Comparison of ENCODE assay signal across 8 mouse cellular contexts in the genomic region with DNA sequence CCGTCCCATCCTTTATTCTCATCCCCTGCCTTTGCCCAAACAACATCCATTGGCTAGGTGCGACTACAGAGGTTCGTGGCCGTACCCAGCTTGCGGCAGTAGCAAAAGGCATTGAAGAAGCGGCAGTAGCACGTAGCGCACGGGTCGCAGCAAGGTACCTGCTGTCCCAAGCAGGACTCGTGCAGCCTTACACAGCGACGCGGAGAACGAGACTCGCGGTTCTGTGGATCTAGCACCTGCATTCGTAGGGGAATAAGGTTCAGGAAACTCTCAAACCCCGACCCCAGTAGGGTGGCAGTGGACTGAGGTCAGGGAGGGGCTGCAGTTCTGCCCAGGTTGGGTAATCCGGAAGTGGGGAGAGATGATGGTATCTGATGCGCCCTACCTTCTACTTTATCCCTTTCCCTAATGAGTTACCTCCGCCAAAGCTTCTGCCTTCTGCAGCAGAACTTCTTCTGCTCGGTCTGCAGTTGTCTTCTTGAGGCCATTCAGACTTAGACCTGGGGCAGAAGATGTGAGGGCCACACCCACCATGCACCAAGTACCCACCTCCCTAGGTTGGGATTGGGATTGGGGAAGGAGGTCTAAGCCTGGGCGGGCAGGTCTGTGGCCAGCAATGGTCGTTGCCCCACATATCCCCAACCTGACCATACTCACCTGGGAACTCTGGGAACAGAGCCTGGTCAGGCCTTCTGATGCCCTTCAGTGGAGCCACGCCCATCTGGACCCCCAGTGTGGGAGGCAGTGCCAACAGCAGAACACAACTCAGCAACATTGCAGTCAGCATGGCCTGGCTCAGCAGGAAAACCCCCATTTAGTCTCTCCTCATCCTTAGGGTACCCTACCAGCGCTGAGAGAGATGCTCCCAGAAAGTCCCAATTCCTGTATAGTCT. TPM values are rescaled to one million over a fixed set of nuclear protein-coding genes. Genes with fewer than 3 reads are reported as not detected.
A peak's percentile ranks its signal among the peaks of the same experiment; 100 is the strongest.
DNase-seq lines count a peak whose midpoint lies in the region; ATAC-seq and TF ChIP-seq lines count a peak whose summit lies in the region.

No protein-coding gene starts in this region.

- H3K9ac ChIP-seq in ES-Bruce4 (ENCODE audit: low read depth, poor library complexity, severe bottlenecking), result peak overlapping the region; percentile 57
- H3K9ac ChIP-seq in limb, embryonic 14.5 days (ENCODE audit: low read depth, low read length, severe bottlenecking), result peak overlapping the region; percentile 54

- no peak for TF ChIP-seq EP300 in ES-Bruce4 (IDR thresholded peaks at IDR 0.05; ENCODE audit: insufficient read depth, low read depth, low read length)

- H3K27ac ChIP-seq in ES-Bruce4 (ENCODE audit: insufficient read depth, low read length), result no peak overlapping the region
- H3K27ac ChIP-seq in limb, embryonic 14.5 days (replicated peaks; ENCODE audit: low read depth, low read length), result no peak overlapping the region

- peak overlapping the region; percentile 83 for H3K4me2 ChIP-seq in limb, embryonic 14.5 days (replicated peaks; ENCODE audit: low read depth, low read length, severe bottlenecking)

- WGBS in limb, embryonic 14.5 days, result 24% methylated on average over 27 of the region's 27 CpGs

- intact Hi-C loops in heart, postnatal 10 days (cut with DNase I), result loop anchor here (2.0 to 5.0 kb wide), 2 partner anchors 30 to 120 kb away; a partner anchor contains a TSS

- peak overlapping the region; percentile 71 for H3K4me3 ChIP-seq in ES-Bruce4 (ENCODE audit: low read depth, low read length)
- peak overlapping the region; percentile 94 for H3K4me3 ChIP-seq in limb, embryonic 14.5 days (replicated peaks; ENCODE audit: low read length)

- no peak for TF ChIP-seq POLR2A in ES-Bruce4 (IDR thresholded peaks at IDR 0.05; ENCODE audit: insufficient read depth, low read length)
- TF ChIP-seq POLR2A in limb, embryonic 14.5 days (IDR thresholded peaks at IDR 0.05; ENCODE audit: borderline replicate concordance, extremely low read depth, insufficient read depth, insufficient read length), result no peak

- no peak for ATAC-seq in limb, embryonic 14.5 days (ENCODE audit: low FRiP score, low read depth)
- 0 out of 2 replicates have a peak, but pooled peaks have one; percentile 8 for ATAC-seq in monocyte, adult 5-6 weeks (replicated peaks; ENCODE audit: insufficient number of reproducible peaks, low FRiP score, low TSS enrichment, poor library complexity, severe bottlenecking)

- no peaks in the 10 kb centered on the region for H3K27me3 ChIP-seq in ES-Bruce4 (ENCODE audit: control insufficient read depth, insufficient read depth, low read length, poor library complexity, severe bottlenecking)
- H3K27me3 ChIP-seq in limb, embryonic 14.5 days (ENCODE audit: control insufficient read depth, insufficient read depth, low read length), result no peaks in the 10 kb centered on the region

- H3K9me3 ChIP-seq in ES-Bruce4 (replicated peaks; ENCODE audit: control insufficient read depth, insufficient read depth, low read length, poor library complexity, severe bottlenecking), result no peaks in the 10 kb centered on the region
- no peaks in the 10 kb centered on the region for H3K9me3 ChIP-seq in limb, embryonic 14.5 days (ENCODE audit: control insufficient read depth, low read length)

- no peaks in the 10 kb centered on the region for H3K36me3 ChIP-seq in ES-Bruce4 (ENCODE audit: control insufficient read depth, insufficient read depth, low read length, poor library complexity, severe bottlenecking)
- no peaks in the 10 kb centered on the region; the same call in 1 of the 2 replicates for H3K36me3 ChIP-seq in limb, embryonic 14.5 days (ENCODE audit: control insufficient read depth, insufficient read depth, low read length)

- DNase-seq in adrenal gland, adult (ENCODE audit: inconsistent age in 2 of 2, low spot score in 1 of 2), result peak; percentile 51 to 54
- no peak for DNase-seq in adrenal gland, adult 2 months
- DNase-seq in embryo, embryonic 10 days (ENCODE audit: low spot score), result peak; percentile 62
- DNase-seq in heart, postnatal 10 days, result peak; percentile 4 to 12
- DNase-seq in limb, embryonic 14.5 days (ENCODE audit: low spot score), result no peak
- peak; percentile 57 for DNase-seq in thymus, postnatal 25 days

- H3K4me1 ChIP-seq in ES-Bruce4 (ENCODE audit: control insufficient read depth, insufficient read depth, low read length), result no peaks in the 10 kb centered on the region
- H3K4me1 ChIP-seq in limb, embryonic 14.5 days (ENCODE audit: control insufficient read depth, insufficient read depth, low read length), result peaks cover 9% of the 10 kb centered on the region

- TF ChIP-seq CTCF in ES-Bruce4 (IDR thresholded peaks at IDR 0.05; ENCODE audit: low read depth, low read length), result no peak

RNA-seq across cellular contexts. Expression of a gene that starts 1.1 kb away (rescaled TPM):
- 100 to 1,000 TPM; 113 to 118 TPM for total RNA-seq in adrenal gland, adult 2 months (2021)
- polyA plus RNA-seq in adrenal gland, adult 2 months (2012; rRNA removed), result 77.6 and 80.3 TPM in 2 replicates
- polyA plus RNA-seq in ES-Bruce4 (2011; ENCODE audit: insufficient read depth, insufficient read length, low read depth, missing spikeins), result 78.4 and 86.5 TPM in 2 replicates
- 10 to 100 TPM; 60.1 to 64.0 TPM for total RNA-seq in heart, postnatal 10 days (2021)
- 98.9 and 105 TPM in 2 replicates for polyA plus RNA-seq in limb, embryonic 14.5 days (2012; rRNA removed)
- 91.2 and 93.2 TPM in 2 replicates for polyA plus RNA-seq in limb, embryonic 14.5 days (2014; fragmentation: Nextera tagmentation; extraction: Ambion mirVana)
- 62.8 to 77.2 TPM (median 68.8 TPM) in 3 replicates for total RNA-seq in monocyte, adult 5-6 weeks (2017)

RNA-seq across cellular contexts. Expression of a gene that starts 38.1 kb away (rescaled TPM):
- 10 to 100 TPM; 23.2 to 37.3 TPM for total RNA-seq in adrenal gland, adult 2 months (2021)
- polyA plus RNA-seq in adrenal gland, adult 2 months (2012; rRNA removed), result 29.8 and 33.0 TPM in 2 replicates
- 26.5 and 27.5 TPM in 2 replicates for polyA plus RNA-seq in ES-Bruce4 (2011; ENCODE audit: insufficient read depth, insufficient read length, low read depth, missing spikeins)
- total RNA-seq in heart, postnatal 10 days (2021), result 10 to 100 TPM; 53.1 to 55.8 TPM
- polyA plus RNA-seq in limb, embryonic 14.5 days (2012; rRNA removed), result 25.0 and 34.3 TPM in 2 replicates
- 18.7 and 22.1 TPM in 2 replicates for polyA plus RNA-seq in limb, embryonic 14.5 days (2014; fragmentation: Nextera tagmentation; extraction: Ambion mirVana)
- 0.64 to 6.4 TPM (median 1.2 TPM) in 3 replicates for total RNA-seq in monocyte, adult 5-6 weeks (2017)

RNA-seq across cellular contexts. Expression of a gene that starts 48.4 kb away (rescaled TPM):
- under 1 TPM; 0.14 to 0.35 TPM for total RNA-seq in adrenal gland, adult 2 months (2021)
- 1.2 and 2.2 TPM in 2 replicates for polyA plus RNA-seq in adrenal gland, adult 2 months (2012; rRNA removed)
- 0.54 and 0.61 TPM in 2 replicates for polyA plus RNA-seq in ES-Bruce4 (2011; ENCODE audit: insufficient read depth, insufficient read length, low read depth, missing spikeins)
- 1 to 10 TPM in 1 of 2 experiments, under 1 TPM in 1; 0.60 to 2.1 TPM for total RNA-seq in heart, postnatal 10 days (2021)
- polyA plus RNA-seq in limb, embryonic 14.5 days (2012; rRNA removed), result 3.3 and 6.4 TPM in 2 replicates
- 1.7 and 2.2 TPM in 2 replicates for polyA plus RNA-seq in limb, embryonic 14.5 days (2014; fragmentation: Nextera tagmentation; extraction: Ambion mirVana)
- total RNA-seq in monocyte, adult 5-6 weeks (2017), result not detected in 3 replicates

Comparison
In these comparisons a context has a peak if more than half of its experiments do, and no peak if none do; other contexts are left out.
1. DNase-seq: peak in adrenal gland, adult (2 of 2), embryo, embryonic 10 days (single experiment), heart, postnatal 10 days (2 of 2) and thymus, postnatal 25 days (single experiment); none in adrenal gland, adult 2 months (single experiment) and limb, embryonic 14.5 days (single experiment).